Mouse (Mus musculus) frontal cortex, postnatal 14 days (tissue): ENCODE measurements at regions not wholly inside any gene's neighbourhood (a gene's known extent, or its start where the extent isn't known, plus 50 kb on each side); places are given as distances from the start of the nearest gene placed in this dataset.

Experiments
- DNase-seq, 2 experiments: peaks; one replicate each; pipeline ENCODE4 v3.0.0; 2022; ENCODE audit warnings: low spot score in 2 of 2

- no peak for DNase-seq
Measured at GRCm38 (mm10) chr12:97326582-97326981, 932.7 kb downstream of the Galc start.

GRCm38 (mm10) chr12:97312282-97313040 is 946.8 kb downstream of the Galc start:
- DNase-seq, result no peak

- DNase-seq, result no peak
Measured at GRCm38 (mm10) chr12:97278792-97279191, 980.5 kb downstream of the Galc start.

- DNase-seq, result no peak
Measured at GRCm38 (mm10) chr12:97278331-97278730, 980.9 kb downstream of the Galc start.
